Mouse (Mus musculus) midbrain, postnatal 0 days (tissue): ENCODE results near the gene Itga7. TPM values are rescaled to one million over a fixed set of nuclear protein-coding genes. Genes with fewer than 3 reads are reported as not detected.

Experiments
- ATAC-seq: fragments of 200-750 bp; cut with Nextera tagmentation; 2 replicates; pipeline ENCODE4 v1.8.0; 2017; ENCODE audit warnings: moderate number of reproducible peaks, mild to moderate bottlenecking, moderate TSS enrichment, moderate library complexity; ENCODE audit not compliant: low FRiP score
- DNase-seq: peaks from one replicate; pipeline ENCODE4 v3.0.0-alpha.2; 2015; ENCODE audit warnings: low spot score
- H3K27ac ChIP-seq: fragments of 300-500 bp; sonication (generic); 2 replicates; pipeline ENCODE4 v1.5.1; 2014; ENCODE audit warnings: low read depth, mild to moderate bottlenecking, low read length, mixed read lengths
- H3K27me3 ChIP-seq: fragments of 300-500 bp; sonication (generic); 2 replicates; pipeline ENCODE4 v1.6.1; 2014; ENCODE audit warnings: low read length, control low read depth, mixed read lengths; ENCODE audit not compliant: insufficient read depth
- H3K36me3 ChIP-seq: fragments of 300-500 bp; sonication (generic); 2 replicates; pipeline ENCODE4 v1.6.1; 2014; ENCODE audit warnings: low read length, control low read depth, mixed read lengths; ENCODE audit not compliant: insufficient read depth
- H3K4me1 ChIP-seq: fragments of 300-500 bp; sonication (generic); 2 replicates; pipeline ENCODE4 v1.6.1; 2014; ENCODE audit warnings: mild to moderate bottlenecking, control low read depth, antibody characterized with exemption, low read length, mixed read lengths; ENCODE audit not compliant: insufficient read depth
- H3K4me2 ChIP-seq: fragments of 300-500 bp; sonication (generic); 2 replicates; pipeline ENCODE4 v1.6.1; 2014; ENCODE audit warnings: low read depth, mild to moderate bottlenecking, low read length, mixed read lengths; ENCODE audit not compliant: poor library complexity, severe bottlenecking
- H3K4me3 ChIP-seq: fragments of 300-500 bp; sonication (generic); 2 replicates; pipeline ENCODE4 v1.5.1; 2014; ENCODE audit warnings: low read depth, mild to moderate bottlenecking, low read length, moderate library complexity
- H3K9ac ChIP-seq: fragments of 300-500 bp; sonication (generic); replicated peaks from 2 replicates; pipeline ENCODE4 v1.6.1; 2014; ENCODE audit warnings: mild to moderate bottlenecking, low read length, moderate library complexity, mixed read lengths; ENCODE audit not compliant: poor library complexity, severe bottlenecking
- H3K9me3 ChIP-seq: fragments of 300-500 bp; sonication (generic); 2 replicates; pipeline ENCODE4 v1.6.1; 2016; ENCODE audit warnings: low read length, control low read depth
- CTCF ChIP-seq: IDR thresholded peaks from 2 replicates; pipeline ENCODE4 v1.5.1; 2016; ENCODE audit warnings: antibody characterized with exemption, mild to moderate bottlenecking
- WGBS: fragments of 180-500 bp; shearing (Covaris S2); extraction: QIAGEN DNeasy Blood & Tissue Kit; methylation state at CpG from one replicate; pipeline ENCODE4 v1.1.7; 2014; 5-methylcytosine and 5-hydroxymethylcytosine counted together
- polyA plus RNA-seq: library from polyadenylated mRNA; unstranded; fragments of >200 nt; fragmentation: Nextera tagmentation; extraction: Ambion mirVana; gene quantifications from 2 replicates; pipeline ENCODE4 v1.2.1, GENCODE M21; 2015
- total RNA-seq: library from RNA; depleted of rRNA; stranded (reverse); fragments of >200 nt; gene quantifications from 2 replicates; pipeline ENCODE4 v1.2.3, GENCODE M21; 2014; rRNA removed

Gene Itga7
- total and polyA plus RNA-seq, 2 experiments from 2014 or later, result 13.6 to 23.3 TPM

DNA sequence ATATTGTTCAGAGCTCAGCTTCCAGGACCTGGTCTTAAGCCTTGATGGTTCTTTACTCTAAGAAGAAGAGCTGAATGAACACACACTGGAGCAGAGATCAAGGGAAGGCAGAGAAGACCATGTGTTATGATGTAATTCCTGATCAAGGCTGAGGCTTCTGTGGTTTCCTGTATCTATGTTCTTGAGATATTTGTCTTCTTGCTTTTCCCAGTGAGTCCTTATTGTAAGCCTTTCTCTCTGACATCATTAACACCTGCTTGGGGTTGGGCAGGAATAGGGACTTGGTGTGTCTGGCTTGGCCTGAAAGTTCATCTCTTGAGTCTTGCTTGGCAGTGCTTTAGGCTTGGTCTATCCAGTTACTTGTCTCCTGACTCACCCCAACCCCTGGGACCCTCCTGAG is 57.4 kb downstream of the Itga7 start:
- no peak overlapping the region for H3K4me3 ChIP-seq
- no peak for TF ChIP-seq CTCF
- H3K27me3 ChIP-seq, result no peaks in the 10 kb centered on the region
- DNase-seq (no peak), ATAC-seq (no peak)
- no peaks in the 10 kb centered on the region for H3K4me1 ChIP-seq
- no peak overlapping the region for H3K27ac ChIP-seq
- H3K9me3 ChIP-seq, result no peaks in the 10 kb centered on the region
- H3K4me2 ChIP-seq, result no peak overlapping the region
- H3K36me3 ChIP-seq, result no peaks in the 10 kb centered on the region
- H3K9ac ChIP-seq, result no peak overlapping the region

GRCm38 (mm10) chr10:128995796-128996195 is 62.2 kb downstream of the Itga7 start:
- no peak overlapping the region for H3K4me3 ChIP-seq
- H3K27ac ChIP-seq, result no peak overlapping the region
- no peak for DNase-seq
- WGBS, result 97% methylated on average over 1 of the region's 1 CpGs
- no peak overlapping the region for H3K9ac ChIP-seq
- no peaks in the 10 kb centered on the region for H3K9me3 ChIP-seq
- H3K36me3 ChIP-seq, result no peaks in the 10 kb centered on the region
- ATAC-seq, result no peak
- no peaks in the 10 kb centered on the region for H3K4me1 ChIP-seq
- no peaks in the 10 kb centered on the region for H3K27me3 ChIP-seq
- no peak for TF ChIP-seq CTCF
- no peak overlapping the region for H3K4me2 ChIP-seq

DNA sequence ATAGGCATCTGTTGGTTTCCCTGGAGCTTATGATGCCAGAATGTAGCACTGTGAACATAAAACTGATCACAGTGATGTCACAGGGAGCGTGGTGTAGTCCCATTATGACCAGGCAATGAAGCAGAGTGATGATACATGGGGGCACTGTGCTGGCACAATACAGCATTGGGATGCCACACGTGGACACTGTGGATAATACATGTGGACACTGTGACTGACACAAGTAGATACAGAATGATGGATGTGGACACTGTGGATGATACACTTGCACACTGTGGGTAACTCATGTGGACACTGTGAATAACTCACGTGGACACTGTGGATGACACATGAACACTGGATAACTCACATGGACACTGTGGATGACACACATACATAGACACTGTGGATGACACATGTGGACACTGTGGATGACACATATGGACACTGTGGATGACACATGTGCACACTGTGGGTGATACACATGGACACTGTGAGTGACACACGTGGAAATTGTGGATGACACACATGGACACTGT is 63.0 kb downstream of the Itga7 start:
- H3K9me3 ChIP-seq, result no peaks in the 10 kb centered on the region
- H3K27ac ChIP-seq, result no peak overlapping the region
- no peaks in the 10 kb centered on the region for H3K36me3 ChIP-seq
- no peak overlapping the region for H3K4me2 ChIP-seq
- H3K27me3 ChIP-seq, result no peaks in the 10 kb centered on the region
- H3K4me1 ChIP-seq, result no peaks in the 10 kb centered on the region
- no peak overlapping the region for H3K4me3 ChIP-seq
- H3K9ac ChIP-seq, result no peak overlapping the region
- DNase-seq, result no peak
- no peak for TF ChIP-seq CTCF
- no peak; the same call in 1 of the 2 replicates for ATAC-seq
- 78% methylated on average over 4 of the region's 4 CpGs for whole genome bisulfite sequencing

DNA sequence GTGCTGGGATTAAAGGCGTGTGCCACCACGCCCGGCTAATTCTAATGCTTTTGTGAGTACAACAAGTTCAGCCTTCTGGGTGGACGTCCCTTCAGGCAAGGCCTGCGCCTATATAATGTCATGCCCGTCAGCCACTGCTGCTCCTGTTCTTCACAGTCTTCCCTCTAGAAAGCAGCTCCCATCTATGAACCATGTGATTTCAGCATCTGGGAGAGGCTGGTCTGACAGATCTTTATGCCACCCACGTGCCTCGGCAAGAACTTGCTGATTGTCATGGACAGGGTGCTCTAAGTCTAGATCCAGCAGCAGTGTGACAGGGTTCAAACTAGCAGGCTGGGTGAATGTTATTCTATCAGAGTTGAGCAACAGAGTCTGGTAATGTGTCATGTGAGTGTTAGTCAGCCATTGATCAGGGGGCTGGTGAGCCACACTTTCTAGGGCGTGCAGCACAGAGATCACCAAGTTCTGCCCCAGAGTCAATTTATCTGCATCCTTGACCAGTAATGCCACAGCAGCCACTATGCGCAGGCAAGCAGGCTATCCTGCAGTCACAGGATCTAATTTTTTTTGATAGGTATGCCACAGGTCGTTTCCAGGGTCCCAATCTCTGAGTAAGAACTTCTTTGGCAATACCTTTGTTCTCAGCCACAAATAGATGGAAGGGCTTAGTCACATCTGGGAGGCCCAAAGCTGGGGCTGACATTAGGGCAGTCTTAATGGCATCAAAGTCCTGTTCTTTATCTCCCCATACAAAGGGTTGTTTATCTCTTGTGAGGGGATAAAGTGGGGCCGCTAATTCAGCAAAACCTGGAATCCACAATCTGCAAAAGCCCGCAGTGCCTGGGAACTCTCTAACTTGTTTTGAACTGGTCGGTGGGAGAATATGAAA is 70.7 kb downstream of the Itga7 start:
- no peaks in the 10 kb centered on the region for H3K9me3 ChIP-seq
- no peak for DNase-seq
- H3K36me3 ChIP-seq, result no peaks in the 10 kb centered on the region
- no peak for ATAC-seq
- H3K27me3 ChIP-seq, result no peaks in the 10 kb centered on the region
- no peak overlapping the region for H3K27ac ChIP-seq
- no peak for TF ChIP-seq CTCF
- no peak overlapping the region for H3K4me3 ChIP-seq
- 72% methylated on average over 14 of the region's 14 CpGs for WGBS
- no peak overlapping the region for H3K9ac ChIP-seq
- no peaks in the 10 kb centered on the region for H3K4me1 ChIP-seq
- H3K4me2 ChIP-seq, result no peak overlapping the region

Other genes with a start within 250 kb of the Itga7 start
- gene Rab5b, start 237.6 kb upstream of the Itga7 start, total RNA-seq, result 129 and 131 TPM in 2 replicates
- 112 and 115 TPM in 2 replicates for gene Rab5b, start 237.6 kb upstream of the Itga7 start, polyA plus RNA-seq
- gene Pmel, start 229.6 kb upstream of the Itga7 start, total RNA-seq, result 0.76 and 3.4 TPM in 2 replicates
- 1.0 and 1.1 TPM in 2 replicates for gene Pmel, start 229.6 kb upstream of the Itga7 start, polyA plus RNA-seq
- gene Cdk2, start 228.8 kb upstream of the Itga7 start, total RNA-seq, result 7.8 and 11.1 TPM in 2 replicates
- gene Cdk2, start 228.8 kb upstream of the Itga7 start, polyA plus RNA-seq, result 8.7 and 10.7 TPM in 2 replicates
- gene Dgka, start 189.0 kb upstream of the Itga7 start, total RNA-seq, result 4.5 and 7.5 TPM in 2 replicates
- gene Dgka, start 189.0 kb upstream of the Itga7 start, polyA plus RNA-seq, result 4.9 and 5.1 TPM in 2 replicates
- gene Pym1, start 185.9 kb upstream of the Itga7 start, total RNA-seq, result 54.9 and 60.1 TPM in 2 replicates
- 48.0 and 52.2 TPM in 2 replicates for gene Pym1, start 185.9 kb upstream of the Itga7 start, polyA plus RNA-seq
- 1.3 and 1.8 TPM in 2 replicates for gene Mmp19, start 142.9 kb upstream of the Itga7 start, total RNA-seq
- gene Mmp19, start 142.9 kb upstream of the Itga7 start, polyA plus RNA-seq, result 0.29 and 0.54 TPM in 2 replicates
- 31.4 and 39.4 TPM in 2 replicates for gene Dnajc14, start 129.8 kb upstream of the Itga7 start, total RNA-seq
- gene Dnajc14, start 129.8 kb upstream of the Itga7 start, polyA plus RNA-seq, result 34.6 and 37.7 TPM in 2 replicates
- 18.6 and 21.8 TPM in 2 replicates for gene Tmem198b, start 129.4 kb upstream of the Itga7 start, total RNA-seq
- gene Tmem198b, start 129.4 kb upstream of the Itga7 start, polyA plus RNA-seq, result 17.1 and 18.9 TPM in 2 replicates
- 30.7 and 36.8 TPM in 2 replicates for gene Sarnp, start 116.5 kb upstream of the Itga7 start, total RNA-seq
- 120 and 126 TPM in 2 replicates for gene Sarnp, start 116.5 kb upstream of the Itga7 start, polyA plus RNA-seq
- 6.9 and 11.1 TPM in 2 replicates for gene Ormdl2, start 112.2 kb upstream of the Itga7 start, total RNA-seq
- gene Ormdl2, start 112.2 kb upstream of the Itga7 start, polyA plus RNA-seq, result 15.0 and 15.6 TPM in 2 replicates
- 16.9 and 22.4 TPM in 2 replicates for gene Gdf11, start 42.1 kb upstream of the Itga7 start, total RNA-seq
- 6.5 and 7.5 TPM in 2 replicates for gene Gdf11, start 42.1 kb upstream of the Itga7 start, polyA plus RNA-seq
- gene Cd63, start 32.8 kb upstream of the Itga7 start, total RNA-seq, result 16.6 and 28.6 TPM in 2 replicates
- 231 and 238 TPM in 2 replicates for gene Cd63, start 32.8 kb upstream of the Itga7 start, polyA plus RNA-seq
- 8.8 and 10.5 TPM in 2 replicates for gene Rdh5, start 10.9 kb upstream of the Itga7 start, total RNA-seq
- gene Rdh5, start 10.9 kb upstream of the Itga7 start, polyA plus RNA-seq, result 8.8 and 10.8 TPM in 2 replicates
- 87.8 and 100 TPM in 2 replicates for gene Bloc1s1, start 9.8 kb upstream of the Itga7 start, total RNA-seq
- 240 and 265 TPM in 2 replicates for gene Bloc1s1, start 9.8 kb upstream of the Itga7 start, polyA plus RNA-seq
- gene Mettl7b, start 27.2 kb downstream of the Itga7 start, total RNA-seq, result not detected in 2 replicates
- gene Mettl7b, start 27.2 kb downstream of the Itga7 start, polyA plus RNA-seq, result not detected in 2 replicates
- gene Olfr9, start 55.6 kb downstream of the Itga7 start, total RNA-seq, result not detected in 2 replicates
- not detected in 2 replicates for gene Olfr9, start 55.6 kb downstream of the Itga7 start, polyA plus RNA-seq
- gene Olfr763, start 77.0 kb downstream of the Itga7 start, total RNA-seq, result not detected in 2 replicates
- not detected in 2 replicates for gene Olfr763, start 77.0 kb downstream of the Itga7 start, polyA plus RNA-seq
- gene Olfr764-ps1, start 106.1 kb downstream of the Itga7 start, total RNA-seq, result not detected in 2 replicates
- not detected in 2 replicates for gene Olfr764-ps1, start 106.1 kb downstream of the Itga7 start, polyA plus RNA-seq
- gene Olfr765, start 116.2 kb downstream of the Itga7 start, total RNA-seq, result not detected in 2 replicates
- not detected in 2 replicates for gene Olfr765, start 116.2 kb downstream of the Itga7 start, polyA plus RNA-seq
- not detected in 2 replicates for gene Olfr766-ps1, start 135.2 kb downstream of the Itga7 start, total RNA-seq
- not detected in 2 replicates for gene Olfr766-ps1, start 135.2 kb downstream of the Itga7 start, polyA plus RNA-seq
- gene Olfr767, start 149.1 kb downstream of the Itga7 start, total RNA-seq, result not detected in 2 replicates
- not detected in 2 replicates for gene Olfr767, start 149.1 kb downstream of the Itga7 start, polyA plus RNA-seq
- not detected in 2 replicates for gene Olfr768, start 165.6 kb downstream of the Itga7 start, total RNA-seq
- gene Olfr768, start 165.6 kb downstream of the Itga7 start, polyA plus RNA-seq, result not detected in 2 replicates
- not detected in 2 replicates for gene Olfr769, start 184.0 kb downstream of the Itga7 start, total RNA-seq
- not detected in 2 replicates for gene Olfr769, start 184.0 kb downstream of the Itga7 start, polyA plus RNA-seq
- gene Olfr770, start 205.2 kb downstream of the Itga7 start, total RNA-seq, result not detected in 2 replicates
- gene Olfr770, start 205.2 kb downstream of the Itga7 start, polyA plus RNA-seq, result not detected in 2 replicates
- gene Olfr771, start 230.9 kb downstream of the Itga7 start, total RNA-seq, result not detected in 2 replicates
- not detected in 2 replicates for gene Olfr771, start 230.9 kb downstream of the Itga7 start, polyA plus RNA-seq
- not detected in 2 replicates for gene Olfr772, start 244.1 kb downstream of the Itga7 start, total RNA-seq
- not detected in 2 replicates for gene Olfr772, start 244.1 kb downstream of the Itga7 start, polyA plus RNA-seq